Mouse (Mus musculus) lung, postnatal 14 days (tissue): Measurements from ENCODE around the gene Gm11361.

Experiments used
- DNase-seq: peaks from one replicate; pipeline ENCODE4 v3.0.0; 2021

Gene Gm11361

GRCm38 (mm10) chr13:28257228-28257627 is at the start of gene Gm11361:
TSS of gene Gm11361 (plus strand) at chr13:28257528.
- DNase-seq: no peak

GRCm38 (mm10) chr13:28264399-28264798 is 7.1 kb downstream of the Gm11361 start:
- no peak for DNase-seq

GRCm38 (mm10) chr13:28287368-28287767 is 30.0 kb downstream of the Gm11361 start:
- DNase-seq: no peak

- DNase-seq: no peak
Measured at GRCm38 (mm10) chr13:28294272-28294671, 36.9 kb downstream of the Gm11361 start.

GRCm38 (mm10) chr13:28294757-28295361 is 37.5 kb downstream of the Gm11361 start:
- DNase-seq: no peak

GRCm38 (mm10) chr13:28295492-28295891 is 38.2 kb downstream of the Gm11361 start:
- DNase-seq: no peak

GRCm38 (mm10) chr13:28297098-28297497 is 39.8 kb downstream of the Gm11361 start:
- no peak for DNase-seq

GRCm38 (mm10) chr13:28297577-28297976 is 40.2 kb downstream of the Gm11361 start:
- DNase-seq: no peak
